Mouse (Mus musculus) megakaryocyte, embryonic 14.5 days (primary cell): ENCODE data around the gene Mff.

ENCODE experiments used
- FLI1 ChIP-seq: IDR thresholded peaks from 2 replicates; pipeline ENCODE4 v1.6.1; 2012; ENCODE audit warnings: low read length, inconsistent platforms, mixed read lengths
- GATA1 ChIP-seq: IDR thresholded peaks from 3 replicates; pipeline ENCODE4 v1.6.1; 2012; ENCODE audit warnings: mixed read lengths, low read length, inconsistent platforms, borderline replicate concordance

DNA sequence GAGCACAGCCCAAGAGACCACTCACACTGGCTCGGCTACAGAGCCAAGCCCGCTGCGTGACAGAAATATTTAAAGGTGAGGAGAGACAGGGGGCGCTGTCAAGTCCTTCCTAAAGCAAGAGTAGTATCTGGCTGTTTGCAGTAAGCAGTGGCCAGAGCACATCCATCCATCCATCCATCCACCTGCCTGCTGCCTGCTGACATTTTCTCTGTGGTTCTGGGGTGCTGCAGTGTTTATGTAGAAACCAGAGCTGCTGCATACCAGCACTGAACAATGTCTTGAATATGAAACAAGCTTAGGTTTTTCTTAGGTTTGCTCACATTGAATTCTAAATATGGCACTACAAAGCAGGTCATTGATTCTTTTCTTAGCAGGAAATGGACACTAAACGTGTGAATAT, 48.5 kb downstream of the Mff start:
- no peak for TF ChIP-seq GATA1
- TF ChIP-seq FLI1 = no peak
